Mouse (Mus musculus) ES-Bruce4 (cell line): ENCODE measurements around the gene Celf2. TPM values are rescaled to one million over a fixed set of nuclear protein-coding genes. Genes with fewer than 3 reads are reported as not detected.

Experiments
- H3K27ac ChIP-seq: 2 replicates; pipeline ENCODE4 v1.5.1; 2012; ENCODE audit warnings: low read length, inconsistent platforms; ENCODE audit not compliant: insufficient read depth
- H3K27me3 ChIP-seq: 2 replicates; pipeline ENCODE4 v1.6.1; 2012; ENCODE audit warnings: mild to moderate bottlenecking, low read length, inconsistent platforms; ENCODE audit not compliant: control insufficient read depth, poor library complexity, insufficient read depth, severe bottlenecking
- H3K36me3 ChIP-seq: 2 replicates; pipeline ENCODE4 v1.6.1; 2012; ENCODE audit warnings: inconsistent platforms, mild to moderate bottlenecking, low read length, moderate library complexity; ENCODE audit not compliant: control insufficient read depth, poor library complexity, insufficient read depth, severe bottlenecking
- H3K4me1 ChIP-seq: one replicate; pipeline ENCODE4 v1.8.1; 2011; ENCODE audit warnings: low read length; ENCODE audit not compliant: control insufficient read depth, insufficient read depth
- H3K4me3 ChIP-seq: 2 replicates; pipeline ENCODE4 v1.5.1; 2011; ENCODE audit warnings: low read depth, mild to moderate bottlenecking, low read length
- H3K9ac ChIP-seq: 2 replicates; pipeline ENCODE4 v1.6.1; 2012; ENCODE audit warnings: low read depth, mild to moderate bottlenecking, inconsistent platforms; ENCODE audit not compliant: poor library complexity, severe bottlenecking
- H3K9me3 ChIP-seq: replicated peaks from 2 replicates; pipeline ENCODE4 v1.6.1; 2012; ENCODE audit warnings: mild to moderate bottlenecking, low read length, inconsistent platforms; ENCODE audit not compliant: control insufficient read depth, poor library complexity, insufficient read depth, severe bottlenecking
- CTCF ChIP-seq: IDR thresholded peaks from one replicate; pipeline ENCODE4 v1.8.1; 2011; ENCODE audit warnings: low read depth, low read length
- EP300 ChIP-seq: IDR thresholded peaks from 2 replicates; pipeline ENCODE4 v1.6.1; 2011; ENCODE audit warnings: low read depth, low read length; ENCODE audit not compliant: insufficient read depth
- POLR2A ChIP-seq: IDR thresholded peaks from one replicate; pipeline ENCODE4 v1.8.1; 2011; ENCODE audit warnings: low read length; ENCODE audit not compliant: insufficient read depth
- polyA plus RNA-seq: library from polyadenylated mRNA; stranded (reverse); fragments of >200 nt; gene quantifications from 2 replicates; pipeline ENCODE4 v1.2.4, GENCODE M21; 2011; ENCODE audit warnings: low read depth; ENCODE audit not compliant: missing spikeins, insufficient read depth, insufficient read length

Celf2 gene
- polyA plus RNA-seq, 1 experiment, result 10.6 TPM

DNA sequence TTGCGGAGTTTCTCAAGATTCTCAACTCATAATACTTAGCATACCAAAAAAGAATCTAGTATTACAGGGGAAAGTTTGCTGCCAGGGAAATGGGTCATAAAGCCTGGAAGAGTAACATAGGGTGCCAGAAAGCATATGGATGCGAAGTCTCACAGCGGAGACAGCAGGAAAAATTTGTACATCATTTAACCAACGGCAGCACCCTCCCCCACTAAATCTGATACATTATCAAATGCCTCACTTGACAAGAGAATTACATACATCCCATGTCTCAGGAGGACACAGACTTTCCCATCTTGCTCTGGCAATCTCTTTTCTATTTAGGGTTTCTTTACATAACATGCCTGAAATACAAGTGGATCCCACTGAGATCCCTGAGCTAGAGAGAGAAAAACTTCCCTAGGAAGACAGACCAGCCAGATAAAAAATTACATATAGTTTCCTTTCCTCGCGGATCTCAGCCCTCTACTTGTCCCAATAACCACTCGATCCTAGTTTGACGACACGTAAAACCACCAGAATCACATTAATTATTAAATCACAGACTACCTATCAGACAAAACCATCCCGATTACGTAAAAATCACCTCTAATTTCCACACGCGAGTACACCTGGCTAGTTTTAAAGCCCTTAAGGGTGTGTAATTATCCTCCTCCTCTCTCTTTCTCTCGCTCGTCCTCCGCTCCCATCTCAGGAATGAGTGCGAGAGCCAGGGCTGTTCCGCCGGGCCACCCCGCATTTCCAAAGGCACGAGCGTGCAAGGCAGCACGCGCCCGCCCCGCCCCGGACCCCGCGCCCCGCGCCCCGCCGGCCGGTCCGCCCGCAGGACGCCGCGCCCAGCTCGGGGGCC, 637.9 kb downstream of the Celf2 start:
- H3K9ac ChIP-seq, result peak overlapping the region; percentile 59
- TF ChIP-seq POLR2A (no peak), EP300 (no peak), CTCF (no peak)
- no peaks in the 10 kb centered on the region for H3K36me3 ChIP-seq
- peaks cover 6% of the 10 kb centered on the region for H3K27me3 ChIP-seq
- no peaks in the 10 kb centered on the region for H3K4me1 ChIP-seq
- no peak overlapping the region for H3K27ac ChIP-seq
- peak overlapping the region; percentile 62 for H3K4me3 ChIP-seq
- no peaks in the 10 kb centered on the region for H3K9me3 ChIP-seq

DNA sequence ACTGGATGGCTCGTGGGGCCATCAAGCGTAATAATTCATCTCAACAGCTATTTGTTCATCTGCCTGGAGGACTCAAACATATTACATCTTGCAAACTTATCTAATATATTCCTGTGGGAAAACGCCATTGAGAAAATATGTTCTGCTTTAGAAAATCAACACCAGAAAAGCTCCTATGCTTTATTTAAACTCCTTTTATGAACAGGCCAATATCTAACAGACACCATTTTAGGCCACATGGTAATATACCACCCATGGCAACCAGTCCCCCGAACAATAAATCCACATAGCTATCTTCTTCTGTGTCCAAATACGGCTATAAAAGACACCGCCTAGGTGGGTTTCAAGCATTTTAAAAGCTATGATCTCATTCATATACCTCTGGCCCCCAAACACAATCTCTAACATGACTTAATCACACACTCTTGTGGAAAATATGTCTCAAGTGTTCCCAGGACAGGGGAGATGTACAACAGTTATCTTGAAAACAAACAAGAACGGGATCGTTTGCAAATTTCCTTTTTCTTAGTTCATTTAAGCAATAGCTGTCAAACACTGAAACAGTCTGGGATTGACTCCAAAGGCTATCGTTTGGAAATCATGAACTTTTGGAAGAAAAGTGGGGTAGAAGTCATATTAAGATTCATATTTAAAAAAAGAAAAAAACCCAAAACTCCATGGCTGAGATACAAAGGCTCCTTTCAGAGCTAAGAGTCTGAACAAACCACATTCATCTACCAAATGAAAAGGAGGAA, 639.2 kb downstream of the Celf2 start:
- Histone ChIP-seq H3K27ac (no peak overlapping the region), H3K9me3 (no peaks in the 10 kb centered on the region), H3K4me1 (no peaks in the 10 kb centered on the region), H3K27me3 (peaks cover 6% of the 10 kb centered on the region), H3K36me3 (no peaks in the 10 kb centered on the region), H3K9ac (no peak overlapping the region), H3K4me3 (no peak overlapping the region)
- TF ChIP-seq CTCF (no peak), EP300 (no peak), POLR2A (no peak)

- H3K4me1 ChIP-seq, result no peaks in the 10 kb centered on the region
- H3K4me3 ChIP-seq, result no peak overlapping the region
- H3K36me3 ChIP-seq, result no peaks in the 10 kb centered on the region
- no peak for TF ChIP-seq CTCF
- no peak for TF ChIP-seq POLR2A
- TF ChIP-seq EP300, result no peak
- H3K27me3 ChIP-seq, result 0 out of 2 replicates have a peak, but pooled peaks cover 5% of the 10 kb centered on the region
- no peak overlapping the region for H3K9ac ChIP-seq
- H3K27ac ChIP-seq, result no peak overlapping the region
- no peaks in the 10 kb centered on the region for H3K9me3 ChIP-seq
Measured at GRCm38 (mm10) chr2:6867297-6867696, 642.1 kb downstream of the Celf2 start.

- Histone ChIP-seq H3K27ac (no peak overlapping the region), H3K9me3 (no peaks in the 10 kb centered on the region), H3K4me1 (no peaks in the 10 kb centered on the region), H3K4me3 (no peak overlapping the region), H3K9ac (no peak overlapping the region), H3K36me3 (no peaks in the 10 kb centered on the region), H3K27me3 (no peaks in the 10 kb centered on the region; the same call in 1 of the 2 replicates)
- TF ChIP-seq CTCF, result no peak
- TF ChIP-seq EP300, result no peak
- TF ChIP-seq POLR2A, result no peak
Measured at GRCm38 (mm10) chr2:6865785-6866184, 643.6 kb downstream of the Celf2 start.

DNA sequence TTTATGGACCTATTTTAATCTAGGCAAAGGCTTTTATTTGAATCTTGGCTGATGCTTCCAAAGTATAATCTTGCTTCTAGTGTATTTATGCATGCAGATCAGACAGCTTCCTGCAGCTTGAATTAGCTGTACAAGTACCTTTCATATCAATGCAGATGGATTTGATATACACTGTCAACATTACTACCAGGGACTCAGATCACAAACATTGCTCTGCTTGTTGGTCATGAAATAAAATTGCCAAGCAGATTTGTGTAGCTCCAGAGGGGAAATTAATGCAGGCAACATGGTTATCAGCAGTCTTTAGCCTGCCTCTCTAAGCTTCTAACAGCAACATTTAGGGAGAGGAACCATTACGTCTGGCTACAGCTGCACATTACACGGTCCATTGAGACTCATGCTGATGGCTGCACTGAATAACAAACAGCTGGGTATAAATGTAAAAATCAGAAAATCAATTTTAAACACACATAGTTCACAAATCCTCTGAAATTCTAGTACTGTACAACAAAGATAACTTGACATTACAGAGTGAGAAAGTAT, 659.2 kb downstream of the Celf2 start:
- H3K9me3 ChIP-seq, result no peaks in the 10 kb centered on the region
- H3K27me3 ChIP-seq, result no peaks in the 10 kb centered on the region
- no peaks in the 10 kb centered on the region for H3K36me3 ChIP-seq
- H3K9ac ChIP-seq, result no peak overlapping the region
- no peak overlapping the region for H3K27ac ChIP-seq
- H3K4me1 ChIP-seq, result no peaks in the 10 kb centered on the region
- TF ChIP-seq EP300 (no peak), CTCF (no peak), POLR2A (no peak)
- no peak overlapping the region for H3K4me3 ChIP-seq
